Mouse (Mus musculus) left cerebral cortex, adult 2 months (tissue): ENCODE measurements around the gene Taar9. TPM values are rescaled to one million over a fixed set of nuclear protein-coding genes. Genes with fewer than 3 reads are reported as not detected.

ENCODE experiments used
- DNase-seq, 2 experiments: peaks; one replicate each; pipeline ENCODE4 v3.0.0; 2021 to 2022; ENCODE audit warnings: low spot score in 2 of 2, mixed read lengths in 1 of 2; ENCODE audit errors: extremely low spot score in 1 of 2
- H3K27ac ChIP-seq: fragments of 200-600 bp; 2 replicates; pipeline ENCODE4 v1.8.1; 2022
- H3K4me3 ChIP-seq: fragments of 200-600 bp; 2 replicates; pipeline ENCODE4 v1.8.1; 2022
- CTCF ChIP-seq: fragments of 200-600 bp; IDR thresholded peaks from 2 replicates; pipeline ENCODE4 v1.8.1; 2022; ENCODE audit warnings: antibody characterized with exemption, mild to moderate bottlenecking, moderate library complexity
- intact Hi-C: fragments of 180-260 bp; cut with DNase I; formaldehyde crosslinking; loops from one replicate; pipeline ENCODE4 v1.15.1; 2025
- total RNA-seq, 2 experiments: library from RNA; stranded (reverse); gene quantifications; 2 replicates each; pipeline ENCODE4 v1.2.3; 2021

Gene Taar9
- total RNA-seq, 2 experiments from 2014 or later = not detected

DNA sequence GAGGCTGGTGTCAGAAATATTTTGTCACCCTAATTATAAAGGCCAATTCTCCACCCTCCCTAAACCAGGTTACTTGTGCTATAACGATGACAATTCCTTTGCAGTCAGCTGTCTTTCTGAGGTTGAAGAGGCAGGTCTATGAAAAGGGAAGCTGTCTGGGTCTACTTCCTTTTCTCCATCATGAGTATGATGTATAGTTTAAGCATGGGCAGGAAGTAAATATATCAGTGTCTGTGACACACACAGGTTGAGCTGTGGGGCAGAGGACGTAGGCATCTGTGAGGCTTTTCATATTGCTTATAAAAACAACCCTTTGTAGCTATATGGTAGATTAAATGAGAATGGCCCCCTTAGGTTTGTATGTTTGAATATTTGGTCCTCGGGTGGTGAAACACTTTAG, 50.3 kb downstream of the Taar9 start:
- intact Hi-C loops = no loop called here
- H3K4me3 ChIP-seq = no peak overlapping the region
- DNase-seq = no peak
- no peak overlapping the region for H3K27ac ChIP-seq
- TF ChIP-seq CTCF = no peak

Other genes starting within 250 kb of the Taar9 start
- gene Vnn1, start 214.8 kb downstream of the Taar9 start, total RNA-seq = under 1 TPM in 1 of 2 experiments, not detected in 1; 0.14 TPM
- not detected for gene Taar1, start 189.2 kb downstream of the Taar9 start, total RNA-seq
- gene Taar2, start 171.0 kb downstream of the Taar9 start, total RNA-seq = not detected
- gene Taar3, start 160.0 kb downstream of the Taar9 start, total RNA-seq = not detected
- gene Taar4, start 149.0 kb downstream of the Taar9 start, total RNA-seq = not detected
- gene Taar5, start 138.8 kb downstream of the Taar9 start, total RNA-seq = not detected
- not detected for gene Taar6, start 123.9 kb downstream of the Taar9 start, total RNA-seq
- gene Taar7a, start 116.1 kb downstream of the Taar9 start, total RNA-seq = not detected
- not detected for gene Taar7b, start 109.6 kb downstream of the Taar9 start, total RNA-seq
- not detected for gene Taar7d, start 82.3 kb downstream of the Taar9 start, total RNA-seq
- gene Taar7e, start 71.9 kb downstream of the Taar9 start, total RNA-seq = not detected
- not detected for gene Taar7f, start 60.0 kb downstream of the Taar9 start, total RNA-seq
- not detected for gene Taar8a, start 33.0 kb downstream of the Taar9 start, total RNA-seq
- gene Taar8b, start 17.2 kb downstream of the Taar9 start, total RNA-seq = not detected
- gene Taar8c, start 7.6 kb downstream of the Taar9 start, total RNA-seq = not detected
- gene Stx7, start 39.8 kb upstream of the Taar9 start, total RNA-seq = 100 to 1,000 TPM; 136 to 144 TPM
- 1 to 10 TPM; 7.7 to 9.8 TPM for gene Moxd1, start 114.0 kb upstream of the Taar9 start, total RNA-seq